Mouse (Mus musculus): Measurements from ENCODE around the gene Gpr84. TPM values are rescaled to one million over a fixed set of nuclear protein-coding genes. Genes with fewer than 3 reads are reported as not detected.
A peak's percentile ranks its signal among the peaks of the same experiment; 100 is the strongest.
"Not testable (repeated sequence)": the region's sequence is repeated elsewhere in the genome, so short reads cannot be mapped to it uniquely, and the experiment has no call there.

Gene Gpr84
- polyA plus RNA-seq, 1 experiment from 2014 or later, result 0.34 TPM

GRCm38 (mm10) chr15:103292673-103293345 lies 17.6 kb downstream of the Gpr84 start:
- Histone ChIP-seq H3K9ac (no peak overlapping the region), H3K27ac (no peak overlapping the region), H3K4me1 (peaks cover 31% of the 10 kb centered on the region), H3K4me2 (no peak overlapping the region), H3K27me3 (replicated peaks) (no peaks in the 10 kb centered on the region), H3K9me3 (no peaks in the 10 kb centered on the region), H3K4me3 (no peak overlapping the region), H3K36me3 (replicated peaks) (peaks cover 27% of the 10 kb centered on the region)
- WGBS, result 88% methylated on average over 4 of the region's 4 CpGs
- ATAC-seq (replicated peaks), result no peak

- no peak overlapping the region for H3K9ac ChIP-seq
These were observed 19.6 kb downstream of the Gpr84 start for GRCm38 (mm10) chr15:103290843-103291242.

GRCm38 (mm10) chr15:103290417-103290816 lies 20.0 kb downstream of the Gpr84 start:
- H3K4me2 ChIP-seq, result no peak overlapping the region
- ATAC-seq (replicated peaks), result no peak
- no peak overlapping the region for H3K27ac ChIP-seq
- H3K4me3 ChIP-seq, result no peak overlapping the region
- peaks cover 17% of the 10 kb centered on the region for H3K4me1 ChIP-seq
- no peaks in the 10 kb centered on the region for H3K27me3 ChIP-seq (replicated peaks)
- H3K9me3 ChIP-seq, result no peaks in the 10 kb centered on the region
- peaks cover 27% of the 10 kb centered on the region for H3K36me3 ChIP-seq (replicated peaks)
- 80% methylated on average over 6 of the region's 6 CpGs for WGBS
- H3K9ac ChIP-seq, result no peak overlapping the region

More at GRCm38 (mm10) chr15:103290843-103291242, 19.6 kb downstream of the Gpr84 start:
- no peak for ATAC-seq (replicated peaks)
- Histone ChIP-seq H3K4me1 (peaks cover 16% of the 10 kb centered on the region; the same call in 1 of the 2 replicates), H3K4me2 (no peak overlapping the region), H3K36me3 (replicated peaks) (peaks cover 27% of the 10 kb centered on the region), H3K9me3 (no peaks in the 10 kb centered on the region), H3K4me3 (no peak overlapping the region), H3K27ac (no peak overlapping the region), H3K27me3 (replicated peaks) (no peaks in the 10 kb centered on the region)
- WGBS, result 94% methylated on average over 9 of the region's 9 CpGs

GRCm38 (mm10) chr15:103289600-103289999 lies 20.8 kb downstream of the Gpr84 start:
- Histone ChIP-seq H3K27me3 (replicated peaks) (no peaks in the 10 kb centered on the region), H3K27ac (peak overlapping the region; percentile 61), H3K4me1 (peaks cover 22% of the 10 kb centered on the region), H3K9ac (no peak overlapping the region), H3K36me3 (replicated peaks) (peaks cover 27% of the 10 kb centered on the region), H3K4me3 (no peak overlapping the region), H3K4me2 (no peak overlapping the region), H3K9me3 (no peaks in the 10 kb centered on the region)
- 20% methylated on average over 5 of the region's 5 CpGs for WGBS
- no peak for ATAC-seq (replicated peaks)

- Histone ChIP-seq H3K4me2 (no peak overlapping the region), H3K27me3 (replicated peaks) (no peaks in the 10 kb centered on the region), H3K4me3 (no peak overlapping the region), H3K36me3 (replicated peaks) (peaks cover 5% of the 10 kb centered on the region), H3K27ac (peak overlapping the region; percentile 66), H3K9me3 (no peaks in the 10 kb centered on the region), H3K9ac (no peak overlapping the region), H3K4me1 (peaks cover 23% of the 10 kb centered on the region)
- ATAC-seq (replicated peaks), result 0 out of 2 replicates have a peak, but pooled peaks have one; percentile 37
- 53% methylated on average over 1 of the region's 1 CpGs for WGBS
These were observed 24.5 kb downstream of the Gpr84 start for GRCm38 (mm10) chr15:103285778-103286417.

GRCm38 (mm10) chr15:103284647-103285046 lies 25.8 kb downstream of the Gpr84 start:
- H3K4me3 ChIP-seq, result no peak overlapping the region
- WGBS, result 48% methylated on average over 2 of the region's 2 CpGs
- no peak for ATAC-seq (replicated peaks)
- no peaks in the 10 kb centered on the region for H3K9me3 ChIP-seq
- H3K4me1 ChIP-seq, result peaks cover 19% of the 10 kb centered on the region
- H3K4me2 ChIP-seq, result no peak overlapping the region
- H3K36me3 ChIP-seq (replicated peaks), result no peaks in the 10 kb centered on the region
- no peak overlapping the region for H3K9ac ChIP-seq
- peak overlapping the region; percentile 66; the same call in 1 of the 2 replicates for H3K27ac ChIP-seq
- H3K27me3 ChIP-seq (replicated peaks), result no peaks in the 10 kb centered on the region

- ATAC-seq (replicated peaks), result no peak
- Histone ChIP-seq H3K9me3 (no peaks in the 10 kb centered on the region), H3K4me2 (no peak overlapping the region), H3K36me3 (replicated peaks) (no peaks in the 10 kb centered on the region), H3K9ac (no peak overlapping the region), H3K27ac (no peak overlapping the region), H3K4me1 (peaks cover 15% of the 10 kb centered on the region), H3K4me3 (no peak overlapping the region), H3K27me3 (replicated peaks) (no peaks in the 10 kb centered on the region)
- WGBS, result 53% methylated on average over 3 of the region's 3 CpGs
These were observed 26.3 kb downstream of the Gpr84 start for GRCm38 (mm10) chr15:103284066-103284465.

- Histone ChIP-seq H3K4me1 (peaks cover 14% of the 10 kb centered on the region), H3K27me3 (replicated peaks) (no peaks in the 10 kb centered on the region), H3K9ac (no peak overlapping the region), H3K4me2 (no peak overlapping the region), H3K4me3 (no peak overlapping the region), H3K9me3 (no peaks in the 10 kb centered on the region), H3K36me3 (replicated peaks) (no peaks in the 10 kb centered on the region), H3K27ac (no peak overlapping the region)
- WGBS, result 95% methylated on average over 3 of the region's 3 CpGs
- no peak for ATAC-seq (replicated peaks)
These were observed 28.8 kb downstream of the Gpr84 start for GRCm38 (mm10) chr15:103281465-103282205.

GRCm38 (mm10) chr15:103280817-103281464 lies 29.5 kb downstream of the Gpr84 start:
- no peak for ATAC-seq (replicated peaks)
- WGBS, result 75% methylated on average over 3 of the region's 3 CpGs

GRCm38 (mm10) chr15:103279750-103280149 lies 30.7 kb downstream of the Gpr84 start:
- 58% methylated on average over 3 of the region's 3 CpGs for WGBS
- H3K9ac ChIP-seq, result no peak overlapping the region
- H3K4me1 ChIP-seq, result peaks cover 2% of the 10 kb centered on the region
- no peak overlapping the region for H3K27ac ChIP-seq
- H3K27me3 ChIP-seq (replicated peaks), result no peaks in the 10 kb centered on the region
- H3K4me2 ChIP-seq, result no peak overlapping the region
- no peak overlapping the region for H3K4me3 ChIP-seq
- H3K9me3 ChIP-seq, result no peaks in the 10 kb centered on the region
- no peak for ATAC-seq (replicated peaks)
- H3K36me3 ChIP-seq (replicated peaks), result no peaks in the 10 kb centered on the region

More at GRCm38 (mm10) chr15:103280817-103281464, 29.5 kb downstream of the Gpr84 start:
- H3K27me3 ChIP-seq (replicated peaks), result no peaks in the 10 kb centered on the region
- H3K27ac ChIP-seq, result no peak overlapping the region
- H3K9me3 ChIP-seq, result no peaks in the 10 kb centered on the region
- no peaks in the 10 kb centered on the region for H3K36me3 ChIP-seq (replicated peaks)
- H3K4me2 ChIP-seq, result no peak overlapping the region
- no peak overlapping the region for H3K4me3 ChIP-seq
- H3K4me1 ChIP-seq, result peaks cover 12% of the 10 kb centered on the region
- no peak overlapping the region for H3K9ac ChIP-seq

GRCm38 (mm10) chr15:103277949-103278348 lies 32.5 kb downstream of the Gpr84 start:
- Histone ChIP-seq H3K27me3 (replicated peaks) (no peaks in the 10 kb centered on the region), H3K4me3 (no peak overlapping the region), H3K36me3 (replicated peaks) (no peaks in the 10 kb centered on the region), H3K9me3 (no peaks in the 10 kb centered on the region), H3K27ac (no peak overlapping the region), H3K9ac (no peak overlapping the region), H3K4me1 (peaks cover 17% of the 10 kb centered on the region), H3K4me2 (no peak overlapping the region)
- ATAC-seq (replicated peaks), result no peak
- WGBS, result 80% methylated on average over 7 of the region's 7 CpGs

GRCm38 (mm10) chr15:103275943-103276342 lies 34.5 kb downstream of the Gpr84 start:
- H3K4me3 ChIP-seq; H3K27me3 ChIP-seq (replicated peaks); H3K9ac ChIP-seq; H3K4me2 ChIP-seq; H3K36me3 ChIP-seq (replicated peaks); ATAC-seq (replicated peaks); H3K27ac ChIP-seq; H3K9me3 ChIP-seq: not testable (repeated sequence)
- WGBS, result 88% methylated on average over 3 of the region's 3 CpGs
- peaks cover 17% of the 10 kb centered on the region for H3K4me1 ChIP-seq
